Mouse (Mus musculus) monocyte, adult 2 months (primary cell): ENCODE measurements around the gene Samd4b.
"Not testable (repeated sequence)": the region's sequence is repeated elsewhere in the genome, so short reads cannot be mapped to it uniquely, and the experiment has no call there.

Source experiments
- DNase-seq, 2 experiments: peaks; one replicate each; pipeline ENCODE4 v3.0.0; 2022; ENCODE audit warnings: low spot score in 2 of 2, low read depth in 1 of 2

Samd4b gene

DNA sequence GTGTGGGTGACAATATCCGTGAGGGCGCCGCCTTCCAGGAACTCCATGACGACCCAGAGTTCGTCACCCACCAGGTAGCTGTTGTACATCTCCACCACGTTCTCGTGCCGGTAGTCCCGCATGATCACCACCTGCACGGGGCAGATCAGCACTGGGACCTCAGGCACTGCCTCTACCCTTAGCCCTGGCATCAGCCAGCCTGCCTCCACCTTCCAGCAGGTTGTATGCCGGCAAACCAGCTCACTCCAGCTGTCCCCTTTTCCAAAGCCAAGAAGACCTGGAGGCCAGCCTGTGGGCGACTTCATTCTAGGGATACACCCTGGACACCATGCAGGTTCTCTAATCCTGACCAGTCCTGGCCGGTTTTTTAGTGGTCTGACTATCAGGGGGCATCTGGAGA, 35.0 kb downstream of the Samd4b start:
- DNase-seq = no peak

DNA sequence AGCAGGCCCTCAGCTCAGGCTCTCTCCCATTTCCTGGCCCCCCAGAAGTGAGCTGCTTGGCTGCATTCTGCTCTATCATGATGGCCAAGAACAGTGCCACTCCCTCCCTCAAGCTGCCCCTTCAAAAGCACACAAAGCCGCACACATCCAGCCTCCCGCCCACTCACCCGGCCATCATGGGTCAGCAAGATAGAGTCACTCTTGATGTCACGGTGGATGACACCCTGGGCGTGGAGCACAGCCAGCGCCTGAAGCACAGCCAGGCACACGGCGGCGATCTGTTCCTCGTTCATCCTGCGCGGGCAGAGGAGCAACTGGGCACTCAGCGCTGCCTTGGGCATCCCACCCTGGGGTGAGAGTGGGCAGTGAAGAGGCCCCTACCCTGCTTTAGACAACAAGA, 35.6 kb downstream of the Samd4b start:
- no peak for DNase-seq

DNA sequence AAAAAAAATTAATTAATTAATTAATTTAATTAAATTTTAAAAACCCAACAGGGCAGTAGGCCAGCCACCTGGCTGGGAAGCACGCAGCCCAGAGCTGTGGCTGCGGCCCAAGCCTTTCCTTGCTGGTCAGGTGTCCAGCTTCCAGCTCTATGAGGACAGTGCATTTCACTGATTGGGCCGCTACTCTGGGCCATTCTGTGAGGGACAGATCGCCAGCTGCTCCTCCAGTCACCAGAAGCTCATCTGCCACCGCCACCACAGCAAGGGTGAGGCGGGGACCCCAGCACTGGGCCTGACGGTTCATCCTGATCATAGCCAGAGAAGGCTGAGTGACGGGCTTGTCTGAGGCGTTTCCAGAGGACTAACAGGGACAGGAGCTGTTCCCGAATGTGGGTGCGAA, 36.0 kb downstream of the Samd4b start:
- DNase-seq = no peak

DNA sequence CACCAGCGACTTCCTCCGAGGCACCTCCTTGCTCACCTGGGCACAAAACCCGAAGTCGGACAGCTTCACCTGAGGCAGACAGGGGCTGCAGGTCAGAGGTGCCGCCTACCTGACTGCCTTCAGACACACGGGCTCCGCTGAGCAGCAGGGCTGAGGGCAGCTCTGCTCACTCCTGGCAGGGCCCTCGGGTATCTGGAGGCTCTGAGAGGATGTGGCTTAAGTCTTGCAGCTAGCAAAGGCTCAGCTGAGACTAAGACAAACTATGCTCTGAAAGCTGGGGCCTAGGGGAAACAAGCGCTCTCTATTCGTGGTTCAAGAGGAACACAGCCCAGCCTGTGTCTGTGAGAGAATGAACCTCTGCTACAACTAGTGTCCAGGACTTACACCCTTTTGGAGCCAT, 37.1 kb downstream of the Samd4b start:
- no peak for DNase-seq

DNA sequence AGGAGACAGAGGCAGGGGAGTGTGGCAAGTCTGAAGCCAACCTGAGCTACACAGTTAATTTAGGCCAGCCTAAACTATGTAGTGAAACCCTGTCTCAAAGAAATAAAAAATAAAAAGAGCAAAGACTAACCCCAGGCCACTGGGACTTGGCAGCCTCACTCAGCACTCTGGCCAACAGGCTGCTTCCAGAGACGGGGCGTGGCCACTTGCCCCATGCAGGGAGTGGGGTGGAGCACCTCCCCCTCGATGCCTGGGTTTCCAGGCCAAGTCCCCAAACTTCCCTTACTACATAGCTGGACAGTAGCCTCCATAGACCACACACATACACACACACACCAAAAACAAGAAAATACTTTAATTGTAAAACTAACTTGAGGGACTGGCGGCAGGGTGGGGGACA, 39.5 kb downstream of the Samd4b start:
- DNase-seq = no peak

DNA sequence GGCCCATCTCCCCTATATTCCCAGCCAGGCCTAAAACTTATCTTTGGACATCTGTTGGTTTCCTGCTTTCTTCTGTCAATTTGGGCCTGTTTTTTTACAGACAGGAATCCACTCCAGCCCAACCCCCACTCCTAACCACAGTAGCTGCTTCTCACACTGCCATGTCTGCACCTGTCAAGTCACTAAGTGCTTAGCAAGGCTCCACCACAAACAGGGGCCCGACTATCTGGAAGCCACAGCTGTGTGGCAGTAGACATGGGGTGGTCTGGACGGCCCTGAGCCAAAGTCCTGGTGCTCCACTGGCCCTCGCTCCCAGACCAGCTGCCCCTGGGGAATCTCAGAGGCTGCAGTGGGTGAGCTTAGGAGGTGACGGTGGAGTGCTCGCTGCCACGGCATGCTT, 40.2 kb downstream of the Samd4b start:
- no peak for DNase-seq

DNA sequence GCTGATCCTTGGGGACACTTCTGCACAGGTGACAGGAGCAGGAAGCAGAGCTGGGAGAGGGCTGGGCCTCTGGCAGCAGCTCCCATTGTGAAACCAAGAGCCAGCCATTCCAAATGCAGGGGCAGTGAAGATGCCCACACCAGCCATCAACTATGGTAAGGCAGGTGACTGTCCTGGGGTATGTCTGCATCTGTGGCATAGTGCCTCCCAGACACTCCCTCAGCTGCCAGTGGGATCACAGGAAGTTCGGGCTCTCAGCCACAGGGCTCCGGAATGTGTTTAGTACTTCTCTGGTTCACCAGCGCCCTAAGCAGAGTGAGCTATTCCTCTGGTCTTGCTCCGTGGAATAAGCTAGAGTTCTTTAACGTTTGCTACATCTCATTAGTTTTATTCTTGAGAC, 40.9 kb downstream of the Samd4b start:
- no peak for DNase-seq

DNA sequence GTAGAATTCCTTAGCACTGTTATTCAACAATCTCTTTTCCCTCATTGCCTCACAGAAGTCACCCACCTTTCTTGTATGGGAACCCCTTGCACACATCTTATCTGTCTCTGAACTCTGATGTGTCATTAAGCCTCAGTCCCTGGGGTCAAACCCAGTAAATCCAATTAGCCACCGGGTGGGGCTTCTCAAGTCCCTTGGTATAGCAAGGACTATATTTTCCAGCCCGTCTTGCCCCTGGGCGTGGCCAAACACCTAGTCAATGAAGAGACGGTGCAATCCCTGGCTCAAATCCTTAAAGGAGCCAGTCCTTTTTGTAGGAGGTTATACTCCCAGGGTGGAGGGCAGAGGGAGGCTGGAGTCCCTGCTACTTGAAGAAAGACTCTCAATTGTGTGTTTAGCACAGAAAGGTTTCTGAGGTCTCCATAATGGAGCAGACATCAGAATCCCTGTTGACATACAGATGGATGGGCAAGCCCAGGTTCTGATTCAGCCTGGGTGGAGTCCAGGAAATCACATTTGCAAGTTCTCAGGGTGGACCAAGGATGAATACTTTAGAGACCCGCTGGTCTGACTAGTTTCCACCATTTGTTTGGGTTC, 41.9 kb downstream of the Samd4b start:
- DNase-seq = no peak

DNA sequence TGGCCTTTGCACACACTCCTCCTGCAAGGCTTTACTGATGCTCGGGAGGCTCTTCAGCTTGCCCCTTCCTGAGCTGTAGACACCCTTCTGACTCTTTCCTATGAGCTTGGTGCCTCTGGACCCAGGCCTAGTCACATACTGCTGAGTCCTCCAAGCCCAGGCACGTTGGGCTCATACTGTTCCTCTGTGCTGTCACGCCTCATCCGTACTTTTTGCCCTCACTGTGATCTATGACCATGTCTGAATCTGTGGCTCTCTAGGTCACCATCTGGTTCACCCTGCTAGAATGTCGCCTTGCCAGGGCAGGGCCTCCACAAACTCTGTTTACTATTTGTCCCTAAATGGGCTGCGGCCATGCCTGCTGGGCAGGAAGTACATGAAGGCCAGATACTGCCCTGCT, 44.9 kb downstream of the Samd4b start:
- DNase-seq = no peak

DNA sequence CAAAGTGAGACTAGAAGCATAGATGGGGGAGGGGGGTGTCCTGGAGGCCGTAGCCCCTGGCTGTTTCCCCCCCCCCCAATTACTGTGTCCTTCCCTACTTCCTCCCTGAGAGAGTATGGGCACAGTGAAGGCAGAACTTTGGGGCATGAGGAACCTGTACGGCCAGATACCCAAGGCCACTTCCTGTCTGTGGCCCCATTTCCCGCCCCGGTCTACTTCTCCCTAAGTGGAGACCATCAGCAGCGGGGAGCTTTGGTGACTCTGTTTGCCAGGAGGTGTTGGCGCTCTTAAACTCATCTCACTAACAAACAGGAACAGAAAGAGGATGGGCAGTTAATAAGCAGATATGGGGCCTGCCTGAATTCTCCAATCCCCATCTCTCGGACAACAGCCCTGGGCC, 50.3 kb downstream of the Samd4b start:
- DNase-seq = peak in 1 of 2 experiments; percentile 28

DNA sequence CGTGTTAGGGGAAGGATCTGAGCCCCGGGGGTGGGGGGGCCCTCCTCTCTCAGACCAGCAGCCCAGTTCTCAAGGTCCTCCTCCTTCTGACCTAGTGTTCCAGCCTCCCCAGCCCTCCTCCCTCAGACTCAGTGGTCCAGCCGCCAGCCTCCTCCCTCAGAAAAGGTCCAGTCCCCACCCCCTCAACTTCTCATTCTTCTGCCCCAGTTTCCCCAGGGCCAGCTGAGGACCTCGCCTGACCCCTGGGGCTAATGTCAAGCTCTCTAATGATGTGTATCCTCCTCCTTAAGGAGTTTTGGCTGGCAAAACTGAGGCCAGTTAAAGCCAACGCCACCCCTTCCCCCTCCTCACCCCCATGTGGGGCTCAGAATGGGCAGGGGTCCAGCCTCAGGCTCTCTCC, 50.8 kb downstream of the Samd4b start, which contains the start of gene Nccrp1:
Gene Nccrp1 (minus strand): TSS at position 101 of the 400 bp plus-strand sequence.
- no peak for DNase-seq

DNA sequence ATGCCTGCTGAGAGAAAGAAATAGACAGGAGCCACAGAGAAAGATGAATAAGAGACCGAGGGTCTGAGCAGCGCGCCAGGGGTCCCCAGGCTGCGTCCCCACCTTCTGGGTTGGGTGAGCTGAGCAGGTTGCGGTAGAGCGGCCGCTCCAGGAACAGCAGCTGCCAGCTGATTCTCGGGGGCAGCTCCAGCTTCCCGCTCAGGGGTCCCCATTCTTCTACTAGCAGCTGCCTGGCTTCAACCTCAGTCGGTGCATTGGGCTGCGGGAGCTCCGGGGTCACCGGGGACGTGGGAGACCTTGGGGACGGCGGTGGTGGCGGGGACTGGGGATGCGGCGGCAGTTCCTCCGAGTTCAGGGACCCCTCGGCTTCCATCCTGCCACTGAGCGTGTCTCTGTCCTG, 51.3 kb downstream of the Samd4b start:
- DNase-seq = no peak

DNA sequence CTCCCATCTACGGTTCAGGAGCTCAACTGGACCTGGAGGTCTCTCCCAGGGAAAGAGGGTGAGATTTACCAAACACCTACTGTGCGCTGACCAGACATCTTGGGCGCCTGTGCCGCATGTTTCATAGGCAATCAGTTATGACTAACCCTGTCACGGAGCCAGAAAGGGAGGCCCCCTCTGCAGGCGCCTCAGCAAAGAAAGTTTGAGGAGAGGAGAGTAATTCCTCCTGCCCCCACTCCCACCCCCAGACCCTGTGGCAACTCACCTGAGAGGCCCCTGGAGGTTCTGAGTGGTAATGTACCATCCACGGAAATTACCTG, 52.1 kb downstream of the Samd4b start:
- DNase-seq = no peak

DNA sequence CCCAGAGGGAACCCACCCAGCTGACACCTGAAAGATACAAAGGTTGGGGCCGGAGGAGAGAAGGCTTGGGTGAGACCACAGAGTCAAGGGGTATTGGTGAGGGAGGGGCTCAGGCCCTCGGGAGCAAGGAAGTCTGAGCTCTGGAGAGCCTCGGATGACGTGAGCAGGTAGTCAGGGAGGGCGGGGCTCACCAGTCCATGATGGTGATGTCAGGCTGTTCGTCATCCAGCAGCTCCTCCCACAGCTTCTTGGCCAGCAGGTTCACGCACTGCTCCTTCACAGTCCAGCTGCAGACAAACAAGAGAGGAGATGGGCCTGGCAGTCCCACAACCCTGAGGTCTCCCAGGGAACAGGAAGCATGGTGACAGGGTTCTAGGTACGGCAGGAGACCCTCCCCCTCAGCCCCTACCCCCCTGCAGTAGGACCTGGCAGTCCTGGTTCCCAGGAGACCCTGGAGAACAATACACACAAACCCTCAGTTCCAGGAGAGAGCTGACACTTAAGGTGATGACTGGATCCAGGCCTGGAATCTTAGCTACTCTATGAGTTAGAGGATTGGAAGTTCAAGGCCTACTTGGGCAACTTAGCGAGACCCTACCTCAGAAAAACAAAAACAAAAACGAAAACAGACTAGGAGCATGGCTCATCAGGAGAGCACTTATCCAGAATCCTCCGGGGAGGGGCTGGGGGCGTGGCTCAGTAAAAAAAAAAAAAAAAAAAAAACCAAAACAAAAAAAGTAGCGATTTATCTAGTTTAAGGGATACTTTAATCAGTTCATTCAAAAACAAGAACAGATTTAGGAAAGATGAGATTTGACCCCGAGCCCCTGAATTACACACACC, 52.7 kb downstream of the Samd4b start:
- DNase-seq = no peak

DNA sequence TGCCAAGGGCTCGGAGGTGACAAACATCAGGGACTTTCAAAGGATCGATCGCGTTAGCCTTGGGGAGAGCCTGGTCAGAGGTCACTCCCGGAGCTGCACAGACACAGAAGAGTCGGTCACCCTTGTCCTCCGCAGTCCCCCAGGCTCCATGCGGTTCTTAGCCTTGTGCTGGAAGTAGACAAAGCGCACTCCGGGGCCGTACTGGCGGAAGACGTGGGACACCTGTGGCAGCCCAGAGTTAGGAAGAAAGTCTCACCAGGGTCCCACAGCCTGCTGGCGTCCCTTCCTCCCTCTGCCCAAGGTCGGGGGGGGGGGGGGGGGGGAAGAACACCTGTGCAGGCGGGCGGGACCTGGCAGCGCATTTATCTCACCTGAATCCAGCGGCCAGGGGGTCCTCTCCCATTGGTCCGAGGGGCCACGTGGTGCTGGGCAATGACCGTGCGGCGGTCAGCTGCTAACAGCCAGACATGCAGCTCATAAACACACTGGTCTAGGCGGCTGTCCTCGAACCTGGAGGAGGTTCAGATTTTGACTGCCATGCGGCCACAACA, 53.8 kb downstream of the Samd4b start:
- DNase-seq = no peak

DNA sequence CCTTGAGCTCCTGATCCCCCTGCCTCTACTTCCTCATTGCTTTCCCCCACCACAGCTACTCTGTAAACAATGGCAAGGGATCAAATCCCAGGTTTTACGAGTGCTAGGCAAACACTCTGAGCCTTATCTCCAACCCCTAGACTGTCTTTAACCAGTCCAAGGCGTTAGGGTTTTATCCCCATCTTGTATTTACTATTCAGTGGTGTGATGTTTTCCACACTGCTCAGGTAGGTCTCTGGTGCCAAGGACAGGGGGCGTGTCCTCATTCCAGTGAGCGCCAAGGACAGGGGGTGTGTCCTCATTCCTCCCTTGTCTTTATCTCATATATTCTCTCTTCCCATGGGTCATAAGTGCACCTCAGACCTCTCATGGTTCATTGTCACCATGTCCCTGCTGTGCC, 57.4 kb downstream of the Samd4b start, which contains the start of gene Sycn:
Gene Sycn (plus strand): TSS at position 360 of the 400 bp plus-strand sequence.
- DNase-seq = no peak

DNA sequence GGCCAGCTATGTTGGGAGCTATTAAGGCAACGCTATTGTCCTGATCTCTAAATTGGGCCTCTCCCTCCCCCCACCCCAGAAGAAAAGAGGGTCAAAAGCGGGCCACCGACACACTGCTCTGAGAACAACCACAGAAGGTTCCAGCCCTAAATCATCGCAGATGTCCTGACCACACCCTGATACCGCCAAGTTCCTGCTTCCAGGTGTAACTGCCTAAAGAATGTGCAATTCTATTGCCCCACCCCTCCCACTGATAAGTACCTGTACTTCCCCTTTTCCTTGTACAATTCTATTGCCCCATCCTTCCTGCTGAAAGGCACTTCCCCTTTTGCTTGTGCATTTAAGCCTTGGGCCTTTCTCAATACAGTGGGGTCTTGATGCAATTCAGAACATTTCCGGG, 59.1 kb downstream of the Samd4b start:
- DNase-seq = not testable (repeated sequence)

DNA sequence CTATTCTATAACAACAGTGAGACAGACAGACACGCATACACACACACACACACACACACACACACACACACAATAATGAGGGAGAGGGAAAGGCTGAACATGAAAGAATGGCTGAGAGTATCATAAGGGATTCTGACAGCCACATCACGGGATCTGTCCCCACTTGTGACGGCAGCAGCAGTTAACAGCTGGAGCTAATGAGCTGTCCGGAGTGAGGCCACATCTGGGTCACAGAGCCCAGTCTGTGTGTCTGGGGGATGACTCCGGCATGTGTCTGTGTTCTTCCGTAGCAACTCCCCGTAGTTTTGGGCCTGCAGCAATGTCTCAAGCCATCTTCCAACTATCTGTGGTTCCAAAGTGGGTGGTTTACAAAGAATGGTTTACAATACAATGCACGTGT, 65.9 kb downstream of the Samd4b start:
- DNase-seq = no peak

DNA sequence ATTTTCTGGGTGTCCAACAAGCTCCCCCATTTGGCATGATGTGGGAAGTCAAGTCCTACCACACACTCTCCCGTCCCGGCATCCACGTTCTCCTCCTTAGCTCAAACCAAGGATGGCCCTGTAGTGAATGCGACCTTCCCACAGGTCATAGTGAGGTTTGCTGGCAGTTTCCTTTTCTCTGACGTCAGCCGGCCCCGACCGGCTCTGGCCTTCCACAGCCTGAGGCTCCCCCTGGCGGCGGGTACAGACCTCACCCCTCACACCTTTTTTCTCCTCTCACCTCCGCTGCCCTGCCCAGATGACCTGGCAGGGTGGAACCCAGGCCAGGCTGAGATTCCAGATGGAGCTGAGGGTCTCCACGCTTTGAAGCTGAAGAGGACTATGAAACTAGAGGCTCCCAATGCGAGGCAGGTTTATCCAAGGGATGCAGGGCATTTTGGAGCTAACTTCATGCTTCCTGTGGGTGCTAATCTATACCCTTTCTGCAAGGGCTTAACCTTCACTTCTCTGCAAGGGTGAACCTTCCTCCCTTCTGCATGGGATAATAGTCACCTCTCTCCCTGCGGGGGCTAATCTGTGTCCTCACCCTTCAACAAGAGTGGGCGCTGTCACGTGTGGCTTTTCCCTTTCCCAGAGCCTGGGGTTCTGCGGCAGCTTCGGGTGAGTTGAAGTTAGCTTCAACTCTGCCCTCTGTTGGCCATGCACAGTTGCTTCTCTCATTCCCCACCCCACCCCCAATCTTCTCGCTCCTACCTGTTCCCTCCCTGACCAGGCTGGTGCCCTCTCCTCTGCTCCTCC, 69.8 kb downstream of the Samd4b start:
- peak; percentile 41 to 75 for DNase-seq

DNA sequence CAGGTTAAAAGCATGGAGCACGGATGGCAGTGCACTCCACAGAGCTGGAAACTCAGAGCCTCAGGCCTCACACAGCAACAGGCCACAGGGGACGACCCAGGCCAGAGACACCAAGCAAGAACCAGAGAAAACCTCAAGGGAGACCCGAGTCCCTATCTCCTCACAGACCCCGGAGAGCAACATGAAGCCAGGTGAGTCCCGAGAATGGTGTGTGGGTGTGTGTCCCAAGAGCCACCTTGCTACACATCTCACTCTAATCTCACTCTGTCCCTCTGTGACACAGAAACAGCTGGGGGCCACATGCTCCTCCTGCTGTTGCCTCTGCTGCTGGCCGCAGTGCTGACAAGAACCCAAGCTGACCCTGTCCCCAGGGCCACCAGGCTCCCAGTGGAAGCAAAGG, 75.4 kb downstream of the Samd4b start, which contains the start of gene Ifnl3:
Gene Ifnl3 (plus strand): TSS at position 301 of the 400 bp plus-strand sequence.
- DNase-seq = not testable (repeated sequence)

DNA sequence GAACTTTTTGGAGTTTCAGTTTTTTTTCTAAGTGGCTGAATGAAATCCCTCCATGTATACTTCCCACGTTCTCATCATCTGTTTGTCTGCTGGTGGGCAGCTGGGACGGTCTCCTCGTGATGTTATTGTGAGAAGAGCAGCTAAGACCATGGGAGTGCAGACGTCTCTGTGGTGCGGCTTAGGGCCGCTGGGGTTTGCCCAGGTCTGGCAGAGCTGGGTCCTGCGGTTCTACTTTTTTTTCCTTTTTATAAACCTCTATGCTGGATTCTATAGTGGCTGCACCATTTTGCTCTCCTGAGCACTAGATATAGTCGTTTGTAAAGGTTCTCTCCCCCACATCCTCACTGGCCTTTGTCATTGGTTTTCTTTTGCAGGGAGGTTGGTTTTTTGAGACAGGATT, 86.5 kb downstream of the Samd4b start:
- no peak for DNase-seq
